Mouse (Mus musculus): ENCODE measurements around the gene Kctd14. TPM values are rescaled to one million over a fixed set of nuclear protein-coding genes. Genes with fewer than 3 reads are reported as not detected.

Kctd14 gene
- polyA plus RNA-seq, 1 experiment, result 0.70 TPM

GRCm38 (mm10) chr7:97480290-97480689, 29.2 kb downstream of the Kctd14 start:
- Histone ChIP-seq H3K4me3 (ENCODE audit: insufficient read depth, low read length) (peak overlapping the region; percentile 10; the same call in 1 of the 2 replicates), H3K4me1 (ENCODE audit: control insufficient read depth, insufficient read depth, low read length) (peaks cover 3% of the 10 kb centered on the region), H3K27ac (ENCODE audit: insufficient read depth, low read length) (no peak overlapping the region)
- TF ChIP-seq CTCF (IDR thresholded peaks at IDR 0.05; ENCODE audit: borderline replicate concordance, insufficient read depth, low read length) (no peak), POLR2A (IDR thresholded peaks at IDR 0.05; ENCODE audit: low read depth, low read length) (no peak)

DNA sequence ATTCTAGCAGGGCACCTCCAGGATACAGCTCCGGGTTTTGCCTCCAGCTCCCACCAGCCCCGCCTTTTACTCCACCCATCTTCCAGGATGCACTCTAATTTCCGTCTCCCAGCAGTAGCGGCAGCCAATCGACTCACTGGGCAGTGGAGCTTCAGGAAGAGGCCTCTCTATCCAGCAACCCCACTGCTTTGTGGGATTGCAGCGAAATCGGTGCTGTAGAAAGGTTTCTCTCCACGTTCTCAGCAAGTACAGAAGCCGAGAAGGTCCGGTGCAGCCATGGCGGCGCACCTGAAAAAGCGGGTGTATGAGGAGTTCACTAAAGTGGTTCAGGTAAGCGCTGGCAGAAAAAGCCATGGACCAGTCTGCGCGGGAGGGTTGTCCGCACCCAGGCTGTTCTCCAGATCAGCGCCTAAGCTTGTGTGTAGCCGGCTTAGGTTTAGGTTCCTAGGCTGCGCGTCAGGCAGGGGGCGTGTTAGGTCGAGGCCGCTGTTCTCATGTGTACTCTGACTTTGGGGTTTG, 29.8 kb downstream of the Kctd14 start, which contains the start of gene Ints4:
TSS of gene Ints4 (plus strand) at position 136 of the 519 bp plus-strand sequence.
- Histone ChIP-seq H3K4me1 (ENCODE audit: control insufficient read depth, insufficient read depth, low read length) (peaks cover 3% of the 10 kb centered on the region), H3K4me3 (ENCODE audit: insufficient read depth, low read length) (peak within 1 kb of the TSS; percentile 88), H3K27ac (ENCODE audit: insufficient read depth, low read length) (peak within 1 kb of the TSS; percentile 37; the same call in 1 of the 2 replicates)
- TF ChIP-seq CTCF (IDR thresholded peaks at IDR 0.05; ENCODE audit: borderline replicate concordance, insufficient read depth, low read length), result peak; percentile 41; the same call in 1 of the 2 replicates
- peak; percentile 72 for TF ChIP-seq POLR2A (IDR thresholded peaks at IDR 0.05; ENCODE audit: low read depth, low read length)

DNA sequence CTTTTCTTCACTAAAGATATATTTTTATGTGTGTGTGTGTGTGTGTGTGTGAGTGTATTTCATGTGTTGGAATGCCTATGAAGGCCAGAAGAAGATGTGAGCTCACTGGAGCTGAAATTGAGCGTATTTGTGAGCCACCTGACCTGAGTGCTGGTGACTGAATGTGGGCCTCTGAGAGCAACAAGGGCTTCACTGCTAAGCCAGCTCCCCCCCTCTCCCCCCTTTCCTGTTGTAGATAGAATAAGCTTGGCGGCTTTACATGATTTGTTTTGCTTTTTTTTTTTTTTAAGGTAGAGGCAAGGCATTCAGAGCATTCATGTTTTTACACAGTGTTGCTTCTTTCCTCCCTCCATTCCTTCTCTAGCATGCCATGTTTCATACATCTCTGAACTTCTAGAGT, 32.3 kb downstream of the Kctd14 start:
- H3K27ac ChIP-seq (ENCODE audit: insufficient read depth, low read length), result no peak overlapping the region
- H3K4me1 ChIP-seq (ENCODE audit: control insufficient read depth, insufficient read depth, low read length), result peaks cover 3% of the 10 kb centered on the region
- no peak for TF ChIP-seq CTCF (IDR thresholded peaks at IDR 0.05; ENCODE audit: borderline replicate concordance, insufficient read depth, low read length)
- no peak for TF ChIP-seq POLR2A (IDR thresholded peaks at IDR 0.05; ENCODE audit: low read depth, low read length)
- H3K4me3 ChIP-seq (ENCODE audit: insufficient read depth, low read length), result no peak overlapping the region

DNA sequence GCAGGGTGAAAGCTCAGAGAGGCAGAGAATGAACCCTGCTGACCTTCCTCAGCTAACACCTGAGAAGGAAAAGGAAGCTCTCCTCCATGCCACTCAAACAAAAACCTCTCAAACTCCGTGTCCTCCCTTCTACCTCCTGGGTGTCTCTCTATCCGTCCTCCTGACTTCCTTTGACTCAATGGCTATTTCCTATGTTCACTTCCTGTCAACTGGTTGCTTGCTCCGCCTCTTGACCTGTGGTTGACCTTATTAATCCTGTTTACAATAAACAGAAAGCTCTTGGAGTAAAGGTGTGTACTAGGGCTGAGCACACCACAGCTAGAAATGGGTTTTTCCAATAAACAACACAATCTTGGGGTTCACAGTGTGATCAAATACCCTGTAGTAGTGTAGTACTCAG, 40.0 kb downstream of the Kctd14 start:
- no peaks in the 10 kb centered on the region for H3K4me1 ChIP-seq (ENCODE audit: control insufficient read depth, insufficient read depth, low read length)
- H3K27ac ChIP-seq (ENCODE audit: insufficient read depth, low read length), result no peak overlapping the region
- TF ChIP-seq CTCF (IDR thresholded peaks at IDR 0.05; ENCODE audit: borderline replicate concordance, insufficient read depth, low read length) (no peak), POLR2A (IDR thresholded peaks at IDR 0.05; ENCODE audit: low read depth, low read length) (no peak)
- no peak overlapping the region for H3K4me3 ChIP-seq (ENCODE audit: insufficient read depth, low read length)

DNA sequence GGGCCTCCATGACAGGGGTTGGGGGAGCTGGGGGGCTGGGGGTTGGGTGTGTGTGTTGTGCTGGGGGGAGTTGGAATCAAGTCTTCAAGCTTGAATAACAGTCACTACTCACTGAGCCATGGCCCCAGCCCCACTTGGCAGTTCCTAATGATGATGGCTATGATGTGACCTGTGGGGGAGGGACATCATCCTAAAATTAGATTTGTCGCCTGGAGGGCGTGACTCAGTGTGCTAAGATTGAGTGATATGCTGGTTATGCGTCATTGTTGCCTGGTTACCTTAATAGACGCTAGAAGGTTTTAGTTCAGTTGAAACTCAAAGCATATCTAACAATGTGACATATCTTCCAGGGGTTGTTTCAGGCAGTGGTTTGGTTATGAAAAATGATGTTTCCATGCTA, 41.3 kb downstream of the Kctd14 start:
- Histone ChIP-seq H3K4me3 (ENCODE audit: insufficient read depth, low read length) (no peak overlapping the region), H3K27ac (ENCODE audit: insufficient read depth, low read length) (no peak overlapping the region), H3K4me1 (ENCODE audit: control insufficient read depth, insufficient read depth, low read length) (no peaks in the 10 kb centered on the region)
- TF ChIP-seq POLR2A (IDR thresholded peaks at IDR 0.05; ENCODE audit: low read depth, low read length) (no peak), CTCF (IDR thresholded peaks at IDR 0.05; ENCODE audit: borderline replicate concordance, insufficient read depth, low read length) (no peak)

DNA sequence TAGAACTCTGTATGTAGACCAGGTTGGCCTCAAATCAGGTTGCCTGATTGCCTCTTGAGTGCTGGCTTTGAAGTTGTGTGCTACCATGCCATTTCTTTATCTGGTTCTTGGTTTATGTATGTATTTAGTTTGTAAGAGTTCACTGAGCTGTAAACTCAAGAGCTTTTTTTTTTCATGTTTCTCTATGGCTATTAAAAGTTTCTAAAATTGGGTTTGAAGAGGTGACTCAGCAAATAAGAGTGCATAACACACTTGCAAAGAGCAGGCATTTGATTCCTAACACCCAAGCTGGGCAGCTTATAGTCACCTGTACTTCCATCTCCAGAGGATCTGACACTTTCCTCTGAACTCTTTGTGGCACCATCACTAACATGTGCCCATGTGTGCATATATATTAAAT, 43.9 kb downstream of the Kctd14 start:
- Histone ChIP-seq H3K27ac (ENCODE audit: insufficient read depth, low read length) (no peak overlapping the region), H3K4me1 (ENCODE audit: control insufficient read depth, insufficient read depth, low read length) (no peaks in the 10 kb centered on the region), H3K4me3 (ENCODE audit: insufficient read depth, low read length) (no peak overlapping the region)
- no peak for TF ChIP-seq POLR2A (IDR thresholded peaks at IDR 0.05; ENCODE audit: low read depth, low read length)
- TF ChIP-seq CTCF (IDR thresholded peaks at IDR 0.05; ENCODE audit: borderline replicate concordance, insufficient read depth, low read length), result no peak

DNA sequence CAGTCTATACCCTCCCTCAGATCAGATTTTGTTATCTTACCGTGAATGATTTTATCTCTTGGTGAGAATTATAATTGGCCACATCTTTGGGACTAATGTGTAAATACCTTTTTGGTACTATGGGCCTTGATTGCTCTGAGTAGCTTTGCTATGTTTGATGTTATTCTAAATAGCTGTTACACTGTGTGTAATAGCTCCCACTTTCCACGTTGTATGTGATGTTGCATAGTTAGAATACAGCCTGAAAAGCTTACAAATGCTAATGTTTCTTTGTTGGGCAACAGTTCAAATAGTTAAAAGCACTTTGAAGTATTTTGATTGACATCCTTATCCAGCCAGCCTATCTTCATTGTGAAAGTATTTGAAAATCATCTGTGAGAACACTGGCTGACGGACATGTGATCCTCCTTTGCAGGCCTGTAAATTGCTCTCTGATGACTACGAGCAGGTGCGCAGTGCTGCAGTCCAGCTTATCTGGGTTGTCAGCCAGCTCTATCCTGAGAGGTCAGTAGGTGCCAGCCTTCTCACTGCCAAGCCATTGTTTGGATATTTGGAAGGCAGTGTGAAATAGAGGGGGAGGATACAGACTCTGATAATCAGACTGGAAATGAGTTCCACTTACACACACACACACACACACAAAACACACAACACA, 49.6 kb downstream of the Kctd14 start:
- Histone ChIP-seq H3K4me1 (ENCODE audit: control insufficient read depth, insufficient read depth, low read length) (no peaks in the 10 kb centered on the region), H3K4me3 (ENCODE audit: insufficient read depth, low read length) (no peak overlapping the region), H3K27ac (ENCODE audit: insufficient read depth, low read length) (no peak overlapping the region)
- TF ChIP-seq POLR2A (IDR thresholded peaks at IDR 0.05; ENCODE audit: low read depth, low read length) (no peak), CTCF (IDR thresholded peaks at IDR 0.05; ENCODE audit: borderline replicate concordance, insufficient read depth, low read length) (no peak)

Other genes starting within 250 kb of the Kctd14 start
- gene Usp35, start 119.3 kb upstream of the Kctd14 start, polyA plus RNA-seq (2011; ENCODE audit: insufficient read length, low read depth, missing spikeins), result 5.0 and 5.4 TPM in 2 replicates
- 3.9 and 4.8 TPM in 2 replicates for gene Kctd21, start 119.0 kb upstream of the Kctd14 start, polyA plus RNA-seq (2011; ENCODE audit: insufficient read length, low read depth, missing spikeins)
- gene Alg8, start 79.7 kb upstream of the Kctd14 start, polyA plus RNA-seq (2011; ENCODE audit: insufficient read length, low read depth, missing spikeins), result 48.7 and 62.1 TPM in 2 replicates
- gene Ndufc2, start 51.3 kb upstream of the Kctd14 start, polyA plus RNA-seq (2011; ENCODE audit: insufficient read length, low read depth, missing spikeins), result 114 and 124 TPM in 2 replicates
- gene Thrsp, start 33.6 kb upstream of the Kctd14 start, polyA plus RNA-seq (2011; ENCODE audit: insufficient read length, low read depth, missing spikeins), result not detected in 2 replicates
- gene Ints4, start 29.6 kb downstream of the Kctd14 start, polyA plus RNA-seq (2011; ENCODE audit: insufficient read length, low read depth, missing spikeins), result 28.4 and 39.0 TPM in 2 replicates
- gene Aamdc, start 128.2 kb downstream of the Kctd14 start, polyA plus RNA-seq (2011; ENCODE audit: insufficient read length, low read depth, missing spikeins), result 21.9 and 22.2 TPM in 2 replicates
- 24.2 and 26.2 TPM in 2 replicates for gene Rsf1, start 128.6 kb downstream of the Kctd14 start, polyA plus RNA-seq (2011; ENCODE audit: insufficient read length, low read depth, missing spikeins)
- 97.2 and 101 TPM in 2 replicates for gene Clns1a, start 245.3 kb downstream of the Kctd14 start, polyA plus RNA-seq (2011; ENCODE audit: insufficient read length, low read depth, missing spikeins)

Measured in embryonic fibroblast, embryonic 13.5 days (primary cell).